Mouse (Mus musculus) midbrain, postnatal 0 days (tissue): ENCODE measurements around the gene Zfp800. TPM values are rescaled to one million over a fixed set of nuclear protein-coding genes. Genes with fewer than 3 reads are reported as not detected.

ENCODE experiments used
- ATAC-seq: fragments of 200-750 bp; cut with Nextera tagmentation; 2 replicates; pipeline ENCODE4 v1.8.0; 2017; ENCODE audit warnings: moderate number of reproducible peaks, mild to moderate bottlenecking, moderate TSS enrichment, moderate library complexity; ENCODE audit not compliant: low FRiP score
- DNase-seq: peaks from one replicate; pipeline ENCODE4 v3.0.0-alpha.2; 2015; ENCODE audit warnings: low spot score
- H3K27ac ChIP-seq: fragments of 300-500 bp; sonication (generic); 2 replicates; pipeline ENCODE4 v1.5.1; 2014; ENCODE audit warnings: low read depth, mild to moderate bottlenecking, low read length, mixed read lengths
- H3K27me3 ChIP-seq: fragments of 300-500 bp; sonication (generic); 2 replicates; pipeline ENCODE4 v1.6.1; 2014; ENCODE audit warnings: low read length, control low read depth, mixed read lengths; ENCODE audit not compliant: insufficient read depth
- H3K36me3 ChIP-seq: fragments of 300-500 bp; sonication (generic); 2 replicates; pipeline ENCODE4 v1.6.1; 2014; ENCODE audit warnings: low read length, control low read depth, mixed read lengths; ENCODE audit not compliant: insufficient read depth
- H3K4me1 ChIP-seq: fragments of 300-500 bp; sonication (generic); 2 replicates; pipeline ENCODE4 v1.6.1; 2014; ENCODE audit warnings: mild to moderate bottlenecking, control low read depth, antibody characterized with exemption, low read length, mixed read lengths; ENCODE audit not compliant: insufficient read depth
- H3K4me2 ChIP-seq: fragments of 300-500 bp; sonication (generic); 2 replicates; pipeline ENCODE4 v1.6.1; 2014; ENCODE audit warnings: low read depth, mild to moderate bottlenecking, low read length, mixed read lengths; ENCODE audit not compliant: poor library complexity, severe bottlenecking
- H3K4me3 ChIP-seq: fragments of 300-500 bp; sonication (generic); 2 replicates; pipeline ENCODE4 v1.5.1; 2014; ENCODE audit warnings: low read depth, mild to moderate bottlenecking, low read length, moderate library complexity
- H3K9ac ChIP-seq: fragments of 300-500 bp; sonication (generic); replicated peaks from 2 replicates; pipeline ENCODE4 v1.6.1; 2014; ENCODE audit warnings: mild to moderate bottlenecking, low read length, moderate library complexity, mixed read lengths; ENCODE audit not compliant: poor library complexity, severe bottlenecking
- H3K9me3 ChIP-seq: fragments of 300-500 bp; sonication (generic); 2 replicates; pipeline ENCODE4 v1.6.1; 2016; ENCODE audit warnings: low read length, control low read depth
- CTCF ChIP-seq: IDR thresholded peaks from 2 replicates; pipeline ENCODE4 v1.5.1; 2016; ENCODE audit warnings: antibody characterized with exemption, mild to moderate bottlenecking
- WGBS: fragments of 180-500 bp; shearing (Covaris S2); extraction: QIAGEN DNeasy Blood & Tissue Kit; methylation state at CpG from one replicate; pipeline ENCODE4 v1.1.7; 2014; 5-methylcytosine and 5-hydroxymethylcytosine counted together
- polyA plus RNA-seq: library from polyadenylated mRNA; unstranded; fragments of >200 nt; fragmentation: Nextera tagmentation; extraction: Ambion mirVana; gene quantifications from 2 replicates; pipeline ENCODE4 v1.2.1, GENCODE M21; 2015
- total RNA-seq: library from RNA; depleted of rRNA; stranded (reverse); fragments of >200 nt; gene quantifications from 2 replicates; pipeline ENCODE4 v1.2.3, GENCODE M21; 2014; rRNA removed

The Zfp800 gene
- total and polyA plus RNA-seq, 2 experiments from 2014 or later = 22.1 to 24.1 TPM

DNA sequence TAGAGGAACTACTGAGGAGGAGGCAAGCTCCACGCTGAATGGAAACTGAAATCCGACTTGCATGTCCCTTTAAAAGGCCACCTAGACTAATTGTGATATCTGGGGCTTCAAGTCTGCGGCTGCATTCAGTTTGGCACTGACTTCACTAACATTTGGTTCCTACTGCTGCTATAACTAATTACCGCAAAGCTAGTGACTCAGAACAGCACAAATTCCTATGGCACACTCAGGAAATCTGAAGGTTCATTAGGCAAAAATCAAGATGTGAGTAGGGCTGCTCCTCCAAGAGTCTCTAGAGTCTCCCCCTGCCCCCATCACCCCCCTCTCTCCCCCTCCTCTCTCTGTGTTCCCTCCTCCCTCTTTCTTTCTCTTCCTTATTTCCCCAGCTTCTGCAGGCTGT lies 194.4 kb downstream of the Zfp800 start:
- WGBS = 60% methylated on average over 4 of the region's 4 CpGs
- no peak overlapping the region for H3K27ac ChIP-seq
- TF ChIP-seq CTCF = no peak

DNA sequence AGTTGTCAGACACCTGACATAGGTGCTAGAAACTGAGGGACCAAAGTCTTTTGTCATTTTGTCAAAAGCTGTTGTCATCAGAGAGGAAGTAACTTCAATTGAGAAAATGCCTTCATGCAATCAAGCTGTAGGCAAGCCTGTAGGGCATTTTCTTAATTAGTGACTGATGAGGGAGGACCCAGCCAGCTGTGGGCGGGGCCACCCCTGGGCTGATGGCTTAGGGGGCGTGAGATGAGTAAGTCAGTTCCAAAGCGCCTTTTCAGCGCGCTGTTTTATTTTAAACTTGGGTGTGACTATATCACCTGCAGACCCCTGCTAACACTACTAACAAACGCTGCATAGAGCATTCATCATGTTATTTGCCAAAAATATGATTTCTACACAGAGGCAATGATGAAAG lies 195.0 kb downstream of the Zfp800 start:
- Histone ChIP-seq H3K4me3 (no peak overlapping the region), H3K36me3 (no peaks in the 10 kb centered on the region), H3K4me1 (no peaks in the 10 kb centered on the region), H3K9ac (no peak overlapping the region), H3K27me3 (no peaks in the 10 kb centered on the region), H3K4me2 (no peak overlapping the region), H3K9me3 (no peaks in the 10 kb centered on the region), H3K27ac (no peak overlapping the region)
- DNase-seq (no peak), ATAC-seq (no peak)
- no peak for TF ChIP-seq CTCF
- WGBS = 60% methylated on average over 6 of the region's 6 CpGs

More for the DNA sequence above, 194.4 kb downstream of the Zfp800 start:
- Histone ChIP-seq H3K4me2 (no peak overlapping the region), H3K9ac (no peak overlapping the region), H3K4me1 (no peaks in the 10 kb centered on the region), H3K27me3 (no peaks in the 10 kb centered on the region), H3K36me3 (no peaks in the 10 kb centered on the region), H3K9me3 (no peaks in the 10 kb centered on the region), H3K4me3 (no peak overlapping the region)
- no peak for ATAC-seq
- peak; percentile 21 for DNase-seq

DNA sequence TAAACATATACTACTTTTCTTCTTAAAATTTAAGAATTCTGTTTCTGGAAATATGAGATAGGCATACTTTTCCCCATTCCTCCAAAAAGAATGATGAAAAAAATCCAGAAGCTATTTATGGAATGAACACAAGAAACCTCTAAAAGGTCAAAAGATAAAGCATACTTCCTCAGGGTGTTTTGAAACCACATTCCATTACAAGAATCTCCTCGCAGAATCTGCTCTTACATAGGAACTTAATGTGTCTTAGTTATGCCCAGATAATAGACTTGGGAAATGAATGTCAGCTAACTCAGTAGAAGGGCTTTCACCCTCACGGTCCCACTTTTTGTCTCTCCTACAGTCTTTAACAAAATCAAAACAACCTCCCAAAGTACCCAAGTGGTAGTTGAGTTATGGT lies 203.9 kb downstream of the Zfp800 start:
- no peak for TF ChIP-seq CTCF
- no peak overlapping the region for H3K4me2 ChIP-seq
- DNase-seq (no peak), ATAC-seq (no peak)
- H3K4me1 ChIP-seq = no peaks in the 10 kb centered on the region
- no peaks in the 10 kb centered on the region for H3K36me3 ChIP-seq
- H3K9me3 ChIP-seq = no peaks in the 10 kb centered on the region
- H3K27me3 ChIP-seq = no peaks in the 10 kb centered on the region
- H3K27ac ChIP-seq = no peak overlapping the region
- H3K9ac ChIP-seq = no peak overlapping the region
- WGBS = 79% methylated on average over 2 of the region's 2 CpGs
- no peak overlapping the region for H3K4me3 ChIP-seq

DNA sequence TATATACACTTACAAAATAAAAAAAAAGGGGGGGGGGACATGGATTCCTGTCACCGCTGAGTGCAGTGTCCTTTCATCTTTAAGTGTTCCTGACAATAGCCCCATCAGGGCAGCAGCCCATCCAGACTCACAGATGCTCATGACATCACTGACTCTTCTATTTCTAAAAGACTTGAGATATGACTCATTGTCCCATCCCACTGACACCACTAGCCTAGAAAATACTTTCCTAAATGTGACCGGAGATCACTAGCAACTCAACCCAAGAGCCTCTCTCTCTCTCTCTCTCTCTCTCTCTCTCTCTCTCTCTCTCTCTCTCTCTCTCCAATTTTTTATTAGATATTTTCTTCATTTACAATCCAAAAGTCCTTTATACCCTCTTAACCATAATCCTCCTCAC lies 205.9 kb downstream of the Zfp800 start:
- Histone ChIP-seq H3K4me3 (no peak overlapping the region), H3K9ac (no peak overlapping the region), H3K36me3 (no peaks in the 10 kb centered on the region), H3K27me3 (no peaks in the 10 kb centered on the region), H3K4me2 (no peak overlapping the region), H3K4me1 (no peaks in the 10 kb centered on the region), H3K9me3 (no peaks in the 10 kb centered on the region), H3K27ac (no peak overlapping the region)
- ATAC-seq (no peak), DNase-seq (no peak)
- no peak for TF ChIP-seq CTCF
- WGBS = 86% methylated on average over 2 of the region's 2 CpGs

Other genes with a start within 250 kb of the Zfp800 start
- 378 and 412 TPM in 2 replicates for gene Arf5, start 25.6 kb upstream of the Zfp800 start, total RNA-seq
- gene Arf5, start 25.6 kb upstream of the Zfp800 start, polyA plus RNA-seq = 456 and 484 TPM in 2 replicates
- 0.19 TPM in 1 of 2 replicates, not detected in the other for gene Fscn3, start 29.8 kb upstream of the Zfp800 start, total RNA-seq
- gene Fscn3, start 29.8 kb upstream of the Zfp800 start, polyA plus RNA-seq = not detected in 2 replicates
- 11.2 and 14.6 TPM in 2 replicates for gene Gcc1, start 30.4 kb upstream of the Zfp800 start, total RNA-seq
- 8.6 and 8.7 TPM in 2 replicates for gene Gcc1, start 30.4 kb upstream of the Zfp800 start, polyA plus RNA-seq
- gene Pax4, start 51.3 kb upstream of the Zfp800 start, total RNA-seq = not detected in 2 replicates
- gene Pax4, start 51.3 kb upstream of the Zfp800 start, polyA plus RNA-seq = 0.37 TPM in 1 of 2 replicates, not detected in the other
- gene Snd1, start 77.1 kb upstream of the Zfp800 start, total RNA-seq = 81.1 and 89.5 TPM in 2 replicates
- gene Snd1, start 77.1 kb upstream of the Zfp800 start, polyA plus RNA-seq = 70.6 and 73.3 TPM in 2 replicates